Mouse (Mus musculus) forebrain, embryonic 14.5 days (tissue): ENCODE measurements around the gene Eri3. TPM values are rescaled to one million over a fixed set of nuclear protein-coding genes. Genes with fewer than 3 reads are reported as not detected.

Experiments used
- ATAC-seq: fragments of 200-750 bp; cut with Nextera tagmentation; 2 replicates; pipeline ENCODE4 v1.8.0; 2017; ENCODE audit warnings: mild to moderate bottlenecking, moderate library complexity
- DNase-seq: peaks from one replicate; pipeline ENCODE4 v3.0.0-alpha.2; 2015; ENCODE audit warnings: low spot score
- H3K27ac ChIP-seq: fragments of 300-500 bp; sonication (generic); 2 replicates; pipeline ENCODE4 v1.5.1; 2014; ENCODE audit warnings: low read depth, mild to moderate bottlenecking, control low read depth, low read length, moderate library complexity
- H3K27me3 ChIP-seq: fragments of 300-500 bp; sonication (generic); replicated peaks from 2 replicates; pipeline ENCODE4 v1.6.1; 2014; ENCODE audit warnings: low read length, control low read depth, mixed read lengths; ENCODE audit not compliant: control insufficient read depth, insufficient read depth
- H3K36me3 ChIP-seq: fragments of 300-500 bp; sonication (generic); 2 replicates; pipeline ENCODE4 v1.6.1; 2014; ENCODE audit warnings: low read length, control low read depth; ENCODE audit not compliant: control insufficient read depth, insufficient read depth
- H3K4me1 ChIP-seq: fragments of 300-500 bp; sonication (generic); 2 replicates; pipeline ENCODE4 v1.6.1; 2014; ENCODE audit warnings: antibody characterized with exemption, low read length, control low read depth; ENCODE audit not compliant: control insufficient read depth, insufficient read depth
- H3K4me2 ChIP-seq: fragments of 300-500 bp; sonication (generic); 2 replicates; pipeline ENCODE4 v1.6.1; 2014; ENCODE audit warnings: mild to moderate bottlenecking, control low read depth, low read length
- H3K4me3 ChIP-seq: fragments of 300-500 bp; sonication (generic); 2 replicates; pipeline ENCODE4 v1.5.1; 2014; ENCODE audit warnings: low read depth, low read length, control low read depth
- H3K9ac ChIP-seq: fragments of 300-500 bp; sonication (generic); 2 replicates; pipeline ENCODE4 v1.6.1; 2014; ENCODE audit warnings: mild to moderate bottlenecking, low read length, control low read depth, moderate library complexity
- H3K9me3 ChIP-seq: fragments of 300-500 bp; sonication (generic); replicated peaks from 2 replicates; pipeline ENCODE4 v1.6.1; 2016; ENCODE audit warnings: low read length, control low read depth, mixed read lengths; ENCODE audit not compliant: control insufficient read depth
- WGBS: fragments of 180-500 bp; shearing (Covaris S2); extraction: QIAGEN DNeasy Blood & Tissue Kit; methylation state at CpG from one replicate; pipeline ENCODE4 v1.1.7; 2014; 5-methylcytosine and 5-hydroxymethylcytosine counted together
- polyA plus RNA-seq: library from polyadenylated mRNA; unstranded; fragments of >200 nt; fragmentation: Nextera tagmentation; extraction: Ambion mirVana; gene quantifications from 2 replicates; pipeline ENCODE4 v1.2.1, GENCODE M21; 2014

Gene Eri3
- polyA plus RNA-seq, 1 experiment from 2014 or later, result 225 TPM

- 92% methylated on average over 2 of the region's 2 CpGs for WGBS
- Histone ChIP-seq H3K36me3 (peaks cover 52% of the 10 kb centered on the region), H3K4me3 (no peak overlapping the region), H3K4me2 (no peak overlapping the region), H3K9ac (no peak overlapping the region), H3K27ac (no peak overlapping the region), H3K4me1 (no peaks in the 10 kb centered on the region; the same call in 1 of the 2 replicates), H3K9me3 (no peaks in the 10 kb centered on the region), H3K27me3 (no peaks in the 10 kb centered on the region)
- DNase-seq (no peak), ATAC-seq (no peak)
Observed at GRCm38 (mm10) chr4:117590781-117591180, 40.6 kb downstream of the Eri3 start.

DNA sequence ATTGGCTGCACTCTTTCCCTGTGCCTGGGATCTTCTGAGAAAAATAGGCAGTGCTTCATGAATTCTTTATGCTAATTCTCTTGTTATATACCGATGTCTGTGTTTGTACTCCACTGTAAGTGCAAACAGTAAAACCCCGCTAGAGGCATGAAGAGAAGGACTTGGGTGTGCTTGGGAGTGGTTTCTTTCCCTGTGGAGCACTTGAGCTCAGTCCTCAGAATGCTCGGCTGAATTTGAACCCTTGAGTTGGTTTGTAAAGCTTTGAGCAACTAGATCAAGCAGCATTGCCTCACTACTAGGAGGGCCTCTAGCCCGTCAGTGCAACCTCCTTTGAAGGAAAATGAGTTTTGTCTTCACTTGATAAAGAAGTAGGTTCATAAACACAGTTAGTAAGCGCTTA, 42.0 kb downstream of the Eri3 start:
- DNase-seq (no peak), ATAC-seq (no peak)
- Histone ChIP-seq H3K36me3 (peaks cover 55% of the 10 kb centered on the region), H3K27ac (no peak overlapping the region), H3K9ac (no peak overlapping the region), H3K4me2 (no peak overlapping the region), H3K4me1 (no peaks in the 10 kb centered on the region; the same call in 1 of the 2 replicates), H3K4me3 (no peak overlapping the region), H3K9me3 (no peaks in the 10 kb centered on the region), H3K27me3 (no peaks in the 10 kb centered on the region)
- 90% methylated on average over 5 of the region's 5 CpGs for WGBS

GRCm38 (mm10) chr4:117595293-117595692, 45.1 kb downstream of the Eri3 start:
- H3K36me3 ChIP-seq, result peaks cover 60% of the 10 kb centered on the region

DNA sequence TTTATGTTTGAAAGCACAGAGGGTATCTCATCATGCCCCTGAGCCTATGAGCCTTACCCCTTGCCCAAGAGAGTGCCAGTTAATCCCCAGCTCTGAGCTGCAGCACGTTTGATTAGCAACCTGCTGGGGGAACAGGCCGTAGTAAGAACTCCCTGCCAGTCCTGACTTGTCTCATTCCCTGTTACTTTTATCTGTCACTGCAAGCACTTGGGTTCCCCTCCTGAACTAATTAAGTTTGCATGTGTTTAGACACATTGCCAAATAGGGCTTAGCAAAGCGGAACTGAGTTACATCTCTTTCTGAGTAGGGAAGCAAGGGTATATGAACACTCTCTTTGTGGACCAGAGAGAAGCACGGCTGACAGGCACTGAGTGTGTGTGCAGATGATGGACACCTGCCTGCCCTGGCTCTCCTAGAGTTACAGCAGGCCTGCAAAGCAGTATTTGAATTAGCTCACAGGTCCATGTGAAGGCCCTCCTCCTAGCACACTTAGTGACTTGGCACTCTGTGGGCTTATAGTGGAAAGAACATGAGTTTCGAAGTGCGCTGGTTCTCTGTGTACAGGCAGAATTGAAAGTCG, 49.9 kb downstream of the Eri3 start:
- Histone ChIP-seq H3K27ac (no peak overlapping the region), H3K9ac (no peak overlapping the region), H3K36me3 (peaks cover 29% of the 10 kb centered on the region), H3K9me3 (no peaks in the 10 kb centered on the region), H3K27me3 (no peaks in the 10 kb centered on the region), H3K4me1 (peaks cover 6% of the 10 kb centered on the region; the same call in 1 of the 2 replicates), H3K4me3 (no peak overlapping the region), H3K4me2 (no peak overlapping the region)
- ATAC-seq (no peak), DNase-seq (peak; percentile 38)
- 43% methylated on average over 7 of the region's 7 CpGs for WGBS

More at GRCm38 (mm10) chr4:117595293-117595692, 45.1 kb downstream of the Eri3 start:
- Histone ChIP-seq H3K4me3 (no peak overlapping the region), H3K27me3 (no peaks in the 10 kb centered on the region), H3K4me2 (no peak overlapping the region), H3K9ac (no peak overlapping the region), H3K4me1 (no peaks in the 10 kb centered on the region), H3K9me3 (no peaks in the 10 kb centered on the region), H3K27ac (no peak overlapping the region)
- no peak for DNase-seq
- ATAC-seq, result no peak
- 64% methylated on average over 10 of the region's 10 CpGs for WGBS

DNA sequence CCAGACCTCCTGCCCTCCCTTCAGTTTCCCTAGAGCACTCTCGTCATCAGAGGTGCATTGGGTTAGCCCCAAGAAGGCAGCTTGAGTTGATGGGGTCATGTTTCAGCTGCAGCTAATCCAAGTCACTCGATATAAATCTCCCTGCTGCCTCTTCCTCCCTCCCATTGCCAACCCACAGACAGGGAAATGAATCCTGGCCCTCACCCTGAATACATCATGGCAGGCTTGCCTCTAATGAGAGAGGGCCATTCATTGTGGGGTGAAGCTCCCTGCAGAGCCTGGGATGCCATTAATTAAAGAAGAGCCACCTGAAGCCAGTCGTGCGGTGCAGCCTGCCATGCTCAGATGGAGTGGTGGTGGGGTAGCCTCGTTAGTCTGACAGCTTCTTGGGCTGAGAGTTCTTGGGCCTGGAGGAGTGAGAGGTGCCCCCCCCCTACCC, 51.2 kb downstream of the Eri3 start:
- peak; percentile 63 for DNase-seq
- ATAC-seq, result peak; percentile 34; the same call in 1 of the 2 replicates

DNA sequence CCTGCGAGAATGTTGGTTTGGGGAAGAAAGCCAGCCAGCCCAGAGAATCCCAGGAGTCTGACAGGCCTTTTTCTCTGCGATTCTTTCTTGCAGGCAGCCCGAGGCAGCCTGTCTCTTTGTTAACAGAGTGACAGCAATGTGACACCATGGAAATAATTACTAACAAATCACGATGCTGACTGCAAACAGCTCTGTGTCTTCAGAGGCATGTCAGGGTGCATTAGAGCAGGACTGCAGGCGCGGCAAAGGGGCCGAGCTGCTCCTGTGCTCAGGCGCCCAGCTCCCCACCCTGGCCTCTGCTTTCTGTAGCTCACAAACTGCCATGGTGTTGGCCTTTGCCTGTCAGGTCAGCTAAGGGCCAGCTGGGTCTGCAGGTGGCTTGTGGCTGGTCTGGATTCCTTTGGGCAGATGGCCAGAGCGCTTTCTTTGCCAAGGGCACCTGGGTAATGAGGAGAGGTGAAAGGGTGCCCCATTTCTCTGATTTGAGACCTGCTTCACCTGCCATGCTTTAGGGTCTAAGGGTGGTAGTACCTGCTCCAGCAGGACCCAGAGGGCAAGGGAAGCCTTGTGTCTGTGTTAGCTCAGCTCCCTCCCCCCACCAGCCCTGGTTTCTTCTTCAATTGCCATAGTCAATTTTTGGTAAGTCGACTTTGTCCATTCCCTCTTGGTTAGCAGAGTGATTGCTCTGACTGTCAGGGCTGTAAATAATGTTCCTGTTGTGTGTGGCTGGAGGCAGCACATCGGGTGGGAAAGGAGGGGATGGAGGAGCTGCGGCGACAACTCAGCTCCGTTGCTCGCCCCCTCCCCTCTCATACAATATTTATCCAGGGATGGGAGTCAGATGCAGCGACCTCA, 55.2 kb downstream of the Eri3 start:
- DNase-seq, result peak; percentile 62
- peaks cover 15% of the 10 kb centered on the region for H3K4me1 ChIP-seq
- peak overlapping the region; percentile 40; the same call in 1 of the 2 replicates for H3K9ac ChIP-seq
- no peaks in the 10 kb centered on the region for H3K27me3 ChIP-seq
- ATAC-seq, result 0 out of 2 replicates have a peak, but pooled peaks have one; percentile 29
- no peak overlapping the region for H3K4me3 ChIP-seq
- peak overlapping the region; percentile 70 for H3K27ac ChIP-seq
- WGBS, result 43% methylated on average over 16 of the region's 16 CpGs
- no peaks in the 10 kb centered on the region for H3K9me3 ChIP-seq
- no peak overlapping the region for H3K4me2 ChIP-seq
- 0 out of 2 replicates have a peak, but pooled peaks cover 5% of the 10 kb centered on the region for H3K36me3 ChIP-seq

More for the DNA sequence above, 51.2 kb downstream of the Eri3 start:
- Histone ChIP-seq H3K27ac (peak overlapping the region; percentile 6; the same call in 1 of the 2 replicates), H3K9ac (no peak overlapping the region), H3K4me3 (no peak overlapping the region), H3K27me3 (no peaks in the 10 kb centered on the region), H3K9me3 (no peaks in the 10 kb centered on the region), H3K4me1 (peaks cover 12% of the 10 kb centered on the region), H3K4me2 (no peak overlapping the region), H3K36me3 (peaks cover 20% of the 10 kb centered on the region)
- 3% methylated on average over 5 of the region's 5 CpGs for WGBS

- no peak for DNase-seq
- peaks cover 15% of the 10 kb centered on the region for H3K4me1 ChIP-seq
Observed at GRCm38 (mm10) chr4:117605954-117606227, 55.7 kb downstream of the Eri3 start.

GRCm38 (mm10) chr4:117606831-117607610, 56.9 kb downstream of the Eri3 start:
- Histone ChIP-seq H3K36me3 (peaks cover 17% of the 10 kb centered on the region), H3K4me2 (no peak overlapping the region), H3K9ac (no peak overlapping the region), H3K27ac (no peak overlapping the region), H3K9me3 (no peaks in the 10 kb centered on the region), H3K27me3 (no peaks in the 10 kb centered on the region), H3K4me1 (peaks cover 15% of the 10 kb centered on the region), H3K4me3 (no peak overlapping the region)
- WGBS, result 87% methylated on average over 5 of the region's 5 CpGs
- DNase-seq (no peak), ATAC-seq (no peak)

More at GRCm38 (mm10) chr4:117605954-117606227, 55.7 kb downstream of the Eri3 start:
- Histone ChIP-seq H3K4me2 (no peak overlapping the region), H3K27ac (0 out of 2 replicates have a peak overlapping the region, but pooled peaks have one; percentile 5), H3K9ac (no peak overlapping the region), H3K36me3 (peaks cover 7% of the 10 kb centered on the region), H3K4me3 (no peak overlapping the region), H3K27me3 (no peaks in the 10 kb centered on the region), H3K9me3 (no peaks in the 10 kb centered on the region)
- 62% methylated on average over 1 of the region's 1 CpGs for WGBS
- no peak for ATAC-seq
